Mouse (Mus musculus): ENCODE measurements at regions not wholly inside any gene's neighbourhood (a gene's known extent, or its start where the extent isn't known, plus 50 kb on each side); places are given as distances from the start of the nearest gene placed in this dataset.

GRCm38 (mm10) chr1:155472112-155472955 lies 55.1 kb upstream of the Xpr1 start:
- 76% methylated on average over 11 of the region's 11 CpGs for WGBS

GRCm38 (mm10) chr1:155472956-155473646 lies 55.9 kb upstream of the Xpr1 start:
- Histone ChIP-seq H3K36me3 (no peaks in the 10 kb centered on the region), H3K27me3 (ENCODE audit: low read depth, poor library complexity, severe bottlenecking) (no peaks in the 10 kb centered on the region), H3K9me3 (replicated peaks) (no peaks in the 10 kb centered on the region), H3K4me3 (no peak overlapping the region), H3K27ac (replicated peaks) (no peak overlapping the region), H3K4me1 (peaks cover 16% of the 10 kb centered on the region)
- WGBS: 75% methylated on average over 5 of the region's 5 CpGs
- no peak for DNase-seq (ENCODE audit: low spot score)

More at GRCm38 (mm10) chr1:155472112-155472955, 55.1 kb upstream of the Xpr1 start:
- no peaks in the 10 kb centered on the region for H3K27me3 ChIP-seq (ENCODE audit: low read depth, poor library complexity, severe bottlenecking)
- peaks cover 16% of the 10 kb centered on the region for H3K4me1 ChIP-seq
- no peak overlapping the region for H3K27ac ChIP-seq (replicated peaks)
- no peak overlapping the region for H3K4me3 ChIP-seq
- no peaks in the 10 kb centered on the region for H3K36me3 ChIP-seq
- no peaks in the 10 kb centered on the region for H3K9me3 ChIP-seq (replicated peaks)
- no peak for DNase-seq (ENCODE audit: low spot score)

- 59% methylated on average over 2 of the region's 2 CpGs for WGBS
- H3K9me3 ChIP-seq (replicated peaks): no peaks in the 10 kb centered on the region
- no peak overlapping the region for H3K4me3 ChIP-seq
- H3K4me1 ChIP-seq: peaks cover 16% of the 10 kb centered on the region
- no peak overlapping the region for H3K27ac ChIP-seq (replicated peaks)
- DNase-seq (ENCODE audit: low spot score): no peak
- no peaks in the 10 kb centered on the region for H3K27me3 ChIP-seq (ENCODE audit: low read depth, poor library complexity, severe bottlenecking)
- no peaks in the 10 kb centered on the region for H3K36me3 ChIP-seq
These were observed 57.8 kb upstream of the Xpr1 start for GRCm38 (mm10) chr1:155474973-155475372.

GRCm38 (mm10) chr1:155476237-155476636 lies 59.0 kb upstream of the Xpr1 start:
- H3K36me3 ChIP-seq: no peaks in the 10 kb centered on the region
- H3K27ac ChIP-seq (replicated peaks): no peak overlapping the region
- 83% methylated on average over 3 of the region's 3 CpGs for WGBS
- H3K27me3 ChIP-seq (ENCODE audit: low read depth, poor library complexity, severe bottlenecking): no peaks in the 10 kb centered on the region
- no peaks in the 10 kb centered on the region for H3K9me3 ChIP-seq (replicated peaks)
- no peak overlapping the region for H3K4me3 ChIP-seq
- H3K4me1 ChIP-seq: peaks cover 16% of the 10 kb centered on the region
- DNase-seq (ENCODE audit: low spot score): no peak

GRCm38 (mm10) chr1:155482148-155482547 lies 64.9 kb upstream of the Xpr1 start:
- H3K4me1 ChIP-seq: peaks cover 6% of the 10 kb centered on the region
- WGBS: 67% methylated on average over 9 of the region's 9 CpGs
- H3K4me3 ChIP-seq: no peak overlapping the region
- no peak for DNase-seq (ENCODE audit: low spot score)
- no peaks in the 10 kb centered on the region; the same call in 1 of the 2 replicates for H3K27me3 ChIP-seq (ENCODE audit: low read depth, poor library complexity, severe bottlenecking)
- H3K27ac ChIP-seq (replicated peaks): no peak overlapping the region
- no peaks in the 10 kb centered on the region for H3K9me3 ChIP-seq (replicated peaks)
- no peaks in the 10 kb centered on the region for H3K36me3 ChIP-seq

- no peak overlapping the region for H3K4me3 ChIP-seq
- DNase-seq (ENCODE audit: low spot score): no peak
These were observed 65.5 kb upstream of the Xpr1 start for GRCm38 (mm10) chr1:155482760-155483159.

GRCm38 (mm10) chr1:155483693-155484092 lies 66.5 kb upstream of the Xpr1 start:
- DNase-seq (ENCODE audit: low spot score): no peak
- H3K9me3 ChIP-seq (replicated peaks): no peaks in the 10 kb centered on the region
- no peak overlapping the region for H3K4me3 ChIP-seq
- no peaks in the 10 kb centered on the region for H3K36me3 ChIP-seq
- peaks cover 2% of the 10 kb centered on the region; the same call in 1 of the 2 replicates for H3K27me3 ChIP-seq (ENCODE audit: low read depth, poor library complexity, severe bottlenecking)
- 80% methylated on average over 7 of the region's 7 CpGs for WGBS
- peaks cover 6% of the 10 kb centered on the region for H3K4me1 ChIP-seq
- H3K27ac ChIP-seq (replicated peaks): no peak overlapping the region

More at GRCm38 (mm10) chr1:155482760-155483159, 65.5 kb upstream of the Xpr1 start:
- Histone ChIP-seq H3K36me3 (no peaks in the 10 kb centered on the region), H3K27ac (replicated peaks) (no peak overlapping the region), H3K4me1 (peaks cover 6% of the 10 kb centered on the region), H3K27me3 (ENCODE audit: low read depth, poor library complexity, severe bottlenecking) (no peaks in the 10 kb centered on the region; the same call in 1 of the 2 replicates), H3K9me3 (replicated peaks) (no peaks in the 10 kb centered on the region)
- WGBS: 83% methylated on average over 5 of the region's 5 CpGs

GRCm38 (mm10) chr1:155487796-155488195 lies 70.1 kb upstream of the Acbd6 start:
- Histone ChIP-seq H3K27ac (replicated peaks) (no peak overlapping the region), H3K4me1 (peaks cover 24% of the 10 kb centered on the region), H3K36me3 (no peaks in the 10 kb centered on the region), H3K9me3 (replicated peaks) (no peaks in the 10 kb centered on the region), H3K4me3 (no peak overlapping the region), H3K27me3 (ENCODE audit: low read depth, poor library complexity, severe bottlenecking) (peaks cover 20% of the 10 kb centered on the region)
- DNase-seq (ENCODE audit: low spot score): no peak
- 92% methylated on average over 6 of the region's 6 CpGs for WGBS

- Histone ChIP-seq H3K27ac (replicated peaks) (no peak overlapping the region), H3K4me3 (no peak overlapping the region), H3K36me3 (no peaks in the 10 kb centered on the region), H3K27me3 (ENCODE audit: low read depth, poor library complexity, severe bottlenecking) (peaks cover 32% of the 10 kb centered on the region), H3K9me3 (replicated peaks) (no peaks in the 10 kb centered on the region), H3K4me1 (peaks cover 24% of the 10 kb centered on the region)
- 82% methylated on average over 11 of the region's 11 CpGs for WGBS
- no peak for DNase-seq (ENCODE audit: low spot score)
These were observed 68.8 kb upstream of the Acbd6 start for GRCm38 (mm10) chr1:155488966-155489661.

GRCm38 (mm10) chr1:155490131-155490530 lies 67.8 kb upstream of the Acbd6 start:
- Histone ChIP-seq H3K36me3 (no peaks in the 10 kb centered on the region), H3K4me3 (no peak overlapping the region), H3K27ac (replicated peaks) (no peak overlapping the region), H3K4me1 (peaks cover 24% of the 10 kb centered on the region), H3K27me3 (ENCODE audit: low read depth, poor library complexity, severe bottlenecking) (peaks cover 35% of the 10 kb centered on the region), H3K9me3 (replicated peaks) (no peaks in the 10 kb centered on the region)
- WGBS: 71% methylated on average over 7 of the region's 7 CpGs
- no peak for DNase-seq (ENCODE audit: low spot score)

- Histone ChIP-seq H3K27me3 (ENCODE audit: low read depth, poor library complexity, severe bottlenecking) (peaks cover 35% of the 10 kb centered on the region), H3K9me3 (replicated peaks) (no peaks in the 10 kb centered on the region), H3K36me3 (no peaks in the 10 kb centered on the region), H3K4me1 (peaks cover 24% of the 10 kb centered on the region), H3K27ac (replicated peaks) (peak overlapping the region; percentile 79), H3K4me3 (peak overlapping the region; percentile 45)
- peak; percentile 45 for DNase-seq (ENCODE audit: low spot score)
- 28% methylated on average over 24 of the region's 24 CpGs for WGBS
These were observed 66.5 kb upstream of the Acbd6 start for GRCm38 (mm10) chr1:155491205-155492026.

GRCm38 (mm10) chr1:155493333-155493732 lies 64.6 kb upstream of the Acbd6 start:
- Histone ChIP-seq H3K4me1 (peaks cover 24% of the 10 kb centered on the region), H3K27me3 (ENCODE audit: low read depth, poor library complexity, severe bottlenecking) (peaks cover 35% of the 10 kb centered on the region), H3K27ac (replicated peaks) (no peak overlapping the region), H3K4me3 (no peak overlapping the region), H3K9me3 (replicated peaks) (no peaks in the 10 kb centered on the region), H3K36me3 (no peaks in the 10 kb centered on the region)
- DNase-seq (ENCODE audit: low spot score): no peak
- WGBS: 88% methylated on average over 6 of the region's 6 CpGs

All from midbrain, embryonic 10.5 days (tissue).